Mouse (Mus musculus): ENCODE measurements at regions not wholly inside any gene's neighbourhood (a gene's known extent, or its start where the extent isn't known, plus 50 kb on each side); places are given as distances from the start of the nearest gene placed in this dataset.
A peak's percentile ranks its signal among the peaks of the same experiment; 100 is the strongest.

- no peaks in the 10 kb centered on the region for H3K36me3 ChIP-seq (ENCODE audit: insufficient read depth)
- H3K4me2 ChIP-seq (ENCODE audit: low read depth): no peak overlapping the region
- DNase-seq (no peak), ATAC-seq (no peak)
- no peaks in the 10 kb centered on the region for H3K4me1 ChIP-seq (ENCODE audit: insufficient read depth)
- no peak for TF ChIP-seq CTCF (IDR thresholded peaks at IDR 0.05; ENCODE audit: low read depth)
- no peaks in the 10 kb centered on the region for H3K27me3 ChIP-seq (ENCODE audit: insufficient read depth, low read length)
- no peaks in the 10 kb centered on the region for H3K9me3 ChIP-seq (ENCODE audit: low read length)
- H3K9ac ChIP-seq: no peak overlapping the region
- H3K27ac ChIP-seq (ENCODE audit: low read depth, low read length): no peak overlapping the region
- WGBS: 67% methylated on average over 5 of the region's 5 CpGs
- no peak overlapping the region for H3K4me3 ChIP-seq (ENCODE audit: low read depth, low read length)
These were observed 207.5 kb downstream of the Gm5447 start for GRCm38 (mm10) chr13:31181530-31181929.

DNA sequence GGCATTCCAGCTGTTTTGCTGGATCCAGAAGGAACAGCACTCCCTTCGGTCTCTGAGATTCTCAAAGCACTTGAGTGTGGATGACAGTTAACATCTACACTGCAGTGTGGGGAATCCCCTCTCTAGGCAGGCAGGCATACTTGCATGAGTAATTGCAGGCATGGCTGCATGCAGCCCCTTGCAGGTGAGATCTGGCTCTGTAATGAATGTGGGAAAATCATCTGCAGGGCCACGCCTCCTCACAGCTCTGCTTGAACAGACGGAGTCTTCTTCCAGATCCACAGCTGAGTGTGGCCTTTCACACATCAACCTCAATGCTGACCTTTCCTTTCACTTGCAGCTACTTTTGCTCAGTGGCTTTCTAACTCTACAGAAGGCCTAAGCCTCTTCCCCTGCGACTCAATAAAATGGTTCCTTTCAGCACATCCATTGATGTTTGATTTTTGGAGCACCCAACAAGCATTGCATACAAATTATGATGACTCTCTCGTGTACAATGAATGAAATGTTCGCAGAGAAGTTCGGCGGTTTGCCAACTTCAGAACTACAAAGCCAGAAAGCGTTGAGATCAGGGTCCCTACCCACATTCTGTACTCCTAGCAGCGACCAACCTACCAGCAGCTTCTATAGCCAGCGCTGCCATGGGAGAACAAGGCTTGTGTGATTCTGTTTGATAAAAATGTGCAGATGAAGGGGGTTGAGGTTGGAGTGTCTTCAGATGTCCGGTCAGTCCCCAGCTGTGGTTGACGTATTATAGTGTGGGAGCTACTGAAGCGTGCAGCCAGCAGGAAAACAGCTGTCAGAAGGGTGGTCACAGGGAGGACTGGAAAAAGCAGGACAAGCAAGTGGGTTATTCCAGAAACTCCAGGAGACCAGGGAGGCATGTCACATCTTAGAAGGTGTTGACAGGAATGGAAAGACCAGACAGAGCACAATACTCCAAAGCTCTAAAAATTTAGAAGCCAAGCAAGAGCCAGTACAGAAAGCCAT is 211.1 kb downstream of the Gm5447 start:
- H3K9me3 ChIP-seq (ENCODE audit: low read length): no peaks in the 10 kb centered on the region
- peak; percentile 18; the same call in 1 of the 2 replicates for ATAC-seq
- H3K27me3 ChIP-seq (ENCODE audit: insufficient read depth, low read length): no peaks in the 10 kb centered on the region
- no peak overlapping the region for H3K4me3 ChIP-seq (ENCODE audit: low read depth, low read length)
- no peak overlapping the region for H3K27ac ChIP-seq (ENCODE audit: low read depth, low read length)
- no peak for TF ChIP-seq CTCF (IDR thresholded peaks at IDR 0.05; ENCODE audit: low read depth)
- no peak overlapping the region for H3K4me2 ChIP-seq (ENCODE audit: low read depth)
- H3K9ac ChIP-seq: no peak overlapping the region
- no peaks in the 10 kb centered on the region for H3K4me1 ChIP-seq (ENCODE audit: insufficient read depth)
- DNase-seq: no peak
- WGBS: 77% methylated on average over 14 of the region's 14 CpGs
- H3K36me3 ChIP-seq (ENCODE audit: insufficient read depth): no peaks in the 10 kb centered on the region

DNA sequence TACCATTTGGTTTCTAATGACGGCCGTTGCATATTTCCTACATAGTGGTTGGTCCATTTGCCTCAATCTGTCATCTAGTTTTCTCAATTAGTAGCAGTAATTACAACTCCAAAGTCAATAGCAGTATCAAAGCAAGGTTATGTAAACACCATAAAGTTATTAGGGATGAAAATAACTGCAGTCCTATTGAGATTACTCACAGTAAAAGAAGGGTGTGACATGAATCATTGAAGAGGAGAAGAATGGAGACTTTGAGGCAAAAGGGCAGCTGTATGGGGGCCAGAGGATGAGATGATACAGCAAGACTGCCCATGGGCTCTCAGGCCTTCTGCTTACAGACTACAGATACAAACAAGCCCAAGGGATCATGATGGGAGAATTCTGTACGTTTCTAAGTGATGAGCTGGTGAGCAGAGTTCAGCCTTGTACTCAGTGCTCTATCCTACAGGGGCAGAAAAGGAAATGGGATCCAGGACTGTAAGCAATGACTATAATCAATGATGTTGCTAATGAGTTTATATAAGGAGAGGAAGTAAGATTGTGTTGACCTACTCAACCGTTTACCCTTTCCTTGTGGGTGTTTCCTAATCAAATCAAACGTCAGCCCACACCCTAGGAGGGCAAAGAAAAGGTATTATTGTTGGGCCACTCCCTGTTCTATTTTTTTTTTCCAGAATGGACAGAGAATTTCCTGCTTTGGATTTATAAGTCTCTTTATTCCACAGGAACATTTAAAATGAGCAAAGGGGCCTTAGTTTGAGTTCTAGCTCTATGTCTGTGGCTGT is 213.0 kb downstream of the Gm5447 start:
- Histone ChIP-seq H3K4me3 (ENCODE audit: low read depth, low read length) (no peak overlapping the region), H3K27ac (ENCODE audit: low read depth, low read length) (no peak overlapping the region), H3K9me3 (ENCODE audit: low read length) (no peaks in the 10 kb centered on the region), H3K4me1 (ENCODE audit: insufficient read depth) (no peaks in the 10 kb centered on the region), H3K27me3 (ENCODE audit: insufficient read depth, low read length) (no peaks in the 10 kb centered on the region), H3K36me3 (ENCODE audit: insufficient read depth) (no peaks in the 10 kb centered on the region), H3K4me2 (ENCODE audit: low read depth) (no peak overlapping the region), H3K9ac (no peak overlapping the region)
- 62% methylated on average over 5 of the region's 5 CpGs for WGBS
- DNase-seq (no peak), ATAC-seq (no peak)
- no peak for TF ChIP-seq CTCF (IDR thresholded peaks at IDR 0.05; ENCODE audit: low read depth)

DNA sequence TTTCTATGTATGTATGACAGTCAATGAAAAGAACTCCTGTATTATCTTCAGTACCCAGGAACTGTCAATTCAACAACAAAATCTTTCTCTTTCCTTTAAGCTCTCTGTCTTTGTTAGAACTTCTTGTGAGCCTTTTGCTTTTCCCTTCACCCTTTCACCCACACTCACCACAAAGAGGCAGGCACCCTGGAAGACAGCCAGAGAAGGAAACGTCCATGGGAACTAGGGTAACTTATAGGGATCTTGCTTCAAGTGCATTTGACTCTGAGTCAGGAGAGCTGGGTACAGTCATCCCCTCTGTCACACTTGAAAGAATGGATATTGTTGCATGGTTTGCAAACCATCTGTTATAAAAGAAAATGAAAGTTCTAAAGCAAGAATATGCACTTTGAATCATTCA is 215.1 kb downstream of the Gm5447 start:
- H3K36me3 ChIP-seq (ENCODE audit: insufficient read depth): no peaks in the 10 kb centered on the region
- ATAC-seq: no peak
- no peaks in the 10 kb centered on the region for H3K27me3 ChIP-seq (ENCODE audit: insufficient read depth, low read length)
- no peak for DNase-seq
- H3K4me1 ChIP-seq (ENCODE audit: insufficient read depth): no peaks in the 10 kb centered on the region
- no peak overlapping the region for H3K4me2 ChIP-seq (ENCODE audit: low read depth)
- H3K9ac ChIP-seq: no peak overlapping the region
- WGBS: 21% methylated on average over 1 of the region's 1 CpGs
- H3K27ac ChIP-seq (ENCODE audit: low read depth, low read length): no peak overlapping the region
- no peak overlapping the region for H3K4me3 ChIP-seq (ENCODE audit: low read depth, low read length)
- H3K9me3 ChIP-seq (ENCODE audit: low read length): no peaks in the 10 kb centered on the region
- TF ChIP-seq CTCF (IDR thresholded peaks at IDR 0.05; ENCODE audit: low read depth): no peak

DNA sequence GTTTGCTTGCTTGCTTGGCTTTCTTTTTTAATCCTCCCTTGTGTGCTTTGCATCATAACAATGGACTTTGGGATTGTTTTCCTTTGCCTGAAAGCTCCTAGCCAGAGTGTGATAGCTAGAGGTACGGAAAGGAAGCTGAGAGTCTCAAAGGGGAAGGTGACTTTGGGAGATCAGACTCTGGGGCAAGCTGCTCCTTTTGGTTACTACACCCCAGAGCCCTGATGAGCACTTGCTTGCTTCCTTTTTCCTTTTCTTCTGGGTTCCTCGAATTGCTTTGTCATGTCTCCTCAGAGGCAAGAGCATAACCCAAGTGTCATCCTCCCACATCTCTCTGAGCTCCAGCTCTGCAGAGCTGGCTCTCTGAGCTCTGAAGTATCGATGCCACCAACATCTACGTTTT is 216.0 kb downstream of the Gm5447 start:
- ATAC-seq (no peak), DNase-seq (no peak)
- 70% methylated on average over 4 of the region's 4 CpGs for WGBS
- Histone ChIP-seq H3K9ac (no peak overlapping the region), H3K4me3 (ENCODE audit: low read depth, low read length) (no peak overlapping the region), H3K4me2 (ENCODE audit: low read depth) (no peak overlapping the region), H3K36me3 (ENCODE audit: insufficient read depth) (no peaks in the 10 kb centered on the region), H3K27me3 (ENCODE audit: insufficient read depth, low read length) (no peaks in the 10 kb centered on the region), H3K9me3 (ENCODE audit: low read length) (no peaks in the 10 kb centered on the region), H3K4me1 (ENCODE audit: insufficient read depth) (no peaks in the 10 kb centered on the region), H3K27ac (ENCODE audit: low read depth, low read length) (no peak overlapping the region)
- no peak for TF ChIP-seq CTCF (IDR thresholded peaks at IDR 0.05; ENCODE audit: low read depth)

DNA sequence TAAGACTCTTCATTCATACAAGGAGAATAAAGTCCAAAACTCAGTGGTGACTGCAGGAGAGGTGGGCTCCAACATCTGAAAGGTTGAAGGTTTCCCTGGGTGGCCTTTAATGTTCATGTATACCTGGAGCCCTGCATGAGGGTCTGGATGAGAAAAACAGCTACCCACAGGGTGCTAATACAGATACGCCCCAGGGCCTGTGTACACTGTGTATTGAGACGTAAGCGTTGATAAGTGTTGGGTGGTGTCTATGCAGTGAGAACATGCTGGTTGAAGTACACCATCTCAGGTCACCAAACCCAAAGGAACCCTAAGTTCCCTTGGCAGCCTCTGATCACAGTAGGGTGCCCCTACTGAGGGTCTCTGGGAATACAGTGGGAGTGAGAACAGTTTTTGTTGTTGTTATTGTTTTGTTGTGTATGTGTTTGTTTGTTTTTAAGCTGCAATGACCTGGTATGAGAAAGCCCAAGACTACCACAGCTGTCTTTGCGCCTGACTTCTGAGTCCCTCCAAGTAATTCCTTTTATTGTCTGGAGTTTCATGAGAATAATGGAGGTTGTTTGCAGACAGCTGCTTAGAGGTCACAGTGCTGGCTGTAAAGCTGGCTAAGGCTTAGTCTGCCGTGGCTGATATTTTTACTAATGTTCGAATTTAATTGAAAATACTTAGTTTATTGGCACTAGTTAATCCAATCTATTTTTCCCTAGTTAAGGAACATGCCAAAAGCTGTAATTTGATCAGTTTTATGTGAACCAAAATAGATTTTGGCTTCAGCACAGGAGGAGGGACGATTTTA is 217.5 kb downstream of the Gm5447 start:
- Histone ChIP-seq H3K4me1 (ENCODE audit: insufficient read depth) (no peaks in the 10 kb centered on the region), H3K4me2 (ENCODE audit: low read depth) (no peak overlapping the region), H3K9ac (no peak overlapping the region), H3K27ac (ENCODE audit: low read depth, low read length) (no peak overlapping the region), H3K36me3 (ENCODE audit: insufficient read depth) (no peaks in the 10 kb centered on the region), H3K9me3 (ENCODE audit: low read length) (no peaks in the 10 kb centered on the region), H3K4me3 (ENCODE audit: low read depth, low read length) (no peak overlapping the region), H3K27me3 (ENCODE audit: insufficient read depth, low read length) (no peaks in the 10 kb centered on the region)
- TF ChIP-seq CTCF (IDR thresholded peaks at IDR 0.05; ENCODE audit: low read depth): no peak
- DNase-seq (no peak), ATAC-seq (no peak)
- 78% methylated on average over 7 of the region's 7 CpGs for WGBS
